Mouse (Mus musculus) brain, adult 2 months (tissue): ENCODE results near the gene Ankra2.

ENCODE experiments used
- DNase-seq: peaks from one replicate; pipeline ENCODE4 v3.0.0; 2011; ENCODE audit warnings: low read depth, low spot score

Gene Ankra2

DNA sequence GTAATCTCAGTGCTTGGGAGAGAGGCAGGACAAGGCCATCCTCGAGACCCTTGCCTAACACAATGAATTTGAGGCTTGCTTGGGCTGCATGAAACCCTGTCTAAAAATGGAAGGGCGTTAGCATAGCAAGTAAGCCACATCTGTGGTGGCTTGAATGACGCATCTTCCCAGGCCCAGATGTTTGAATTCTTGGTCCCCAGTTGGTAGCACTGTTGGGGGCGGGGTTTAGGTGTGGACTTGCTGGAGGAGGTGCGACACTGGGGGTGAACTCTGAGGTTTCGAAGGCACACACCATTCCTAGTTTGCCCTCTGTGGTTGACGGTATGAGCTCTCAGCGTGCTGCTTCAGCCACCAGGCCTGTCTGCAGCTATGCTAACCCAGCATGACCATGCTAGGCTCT is 28.8 kb downstream of the Ankra2 start:
- no peak for DNase-seq

DNA sequence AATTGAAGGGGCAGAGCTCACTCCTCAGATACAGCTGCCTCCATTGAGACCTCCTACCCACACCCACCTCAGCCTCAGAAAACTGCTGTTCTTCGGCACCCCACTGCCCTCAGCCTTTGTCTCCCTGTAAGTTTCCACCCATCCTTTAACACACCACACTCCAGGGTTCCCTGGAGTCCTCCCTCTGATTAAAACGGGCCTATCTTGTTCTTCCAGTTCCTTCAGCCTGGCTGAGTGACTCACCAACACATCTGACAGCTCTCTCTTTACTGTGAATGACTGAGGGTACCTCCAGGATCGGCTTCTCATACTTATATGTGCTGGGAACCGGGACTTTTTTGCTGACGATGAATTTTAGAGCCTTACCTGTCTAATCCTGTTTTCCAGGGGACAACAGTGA is 33.2 kb downstream of the Ankra2 start:
- peak; percentile 26 for DNase-seq

DNA sequence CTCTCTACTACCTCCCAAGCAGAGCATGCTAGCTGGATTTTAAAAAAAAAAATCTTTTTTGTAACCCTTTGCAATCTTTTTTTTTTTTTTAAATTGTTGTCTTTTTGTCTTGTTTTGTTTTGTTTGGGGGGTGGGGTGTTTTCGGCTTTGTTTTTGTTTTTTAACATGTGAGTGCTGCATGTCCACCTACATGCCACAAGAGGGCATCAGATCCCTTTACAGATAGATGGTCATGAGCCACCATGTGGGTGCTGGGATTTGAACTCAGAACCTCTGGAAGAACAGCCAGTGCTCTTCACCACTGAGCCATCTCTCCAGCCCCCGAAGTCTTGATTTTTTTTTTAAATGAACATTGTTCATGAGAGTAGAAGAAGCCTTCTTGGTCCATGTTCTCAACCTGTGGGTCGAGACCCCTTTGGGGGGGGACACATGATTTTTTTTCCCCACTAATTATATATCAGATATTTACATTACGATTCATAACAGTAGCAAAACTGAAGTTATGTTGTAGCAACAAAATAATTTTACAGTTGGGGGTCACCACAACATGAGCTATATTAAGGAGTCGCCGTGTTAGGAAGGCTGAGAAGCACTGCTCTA is 35.1 kb downstream of the Ankra2 start:
- no peak for DNase-seq

DNA sequence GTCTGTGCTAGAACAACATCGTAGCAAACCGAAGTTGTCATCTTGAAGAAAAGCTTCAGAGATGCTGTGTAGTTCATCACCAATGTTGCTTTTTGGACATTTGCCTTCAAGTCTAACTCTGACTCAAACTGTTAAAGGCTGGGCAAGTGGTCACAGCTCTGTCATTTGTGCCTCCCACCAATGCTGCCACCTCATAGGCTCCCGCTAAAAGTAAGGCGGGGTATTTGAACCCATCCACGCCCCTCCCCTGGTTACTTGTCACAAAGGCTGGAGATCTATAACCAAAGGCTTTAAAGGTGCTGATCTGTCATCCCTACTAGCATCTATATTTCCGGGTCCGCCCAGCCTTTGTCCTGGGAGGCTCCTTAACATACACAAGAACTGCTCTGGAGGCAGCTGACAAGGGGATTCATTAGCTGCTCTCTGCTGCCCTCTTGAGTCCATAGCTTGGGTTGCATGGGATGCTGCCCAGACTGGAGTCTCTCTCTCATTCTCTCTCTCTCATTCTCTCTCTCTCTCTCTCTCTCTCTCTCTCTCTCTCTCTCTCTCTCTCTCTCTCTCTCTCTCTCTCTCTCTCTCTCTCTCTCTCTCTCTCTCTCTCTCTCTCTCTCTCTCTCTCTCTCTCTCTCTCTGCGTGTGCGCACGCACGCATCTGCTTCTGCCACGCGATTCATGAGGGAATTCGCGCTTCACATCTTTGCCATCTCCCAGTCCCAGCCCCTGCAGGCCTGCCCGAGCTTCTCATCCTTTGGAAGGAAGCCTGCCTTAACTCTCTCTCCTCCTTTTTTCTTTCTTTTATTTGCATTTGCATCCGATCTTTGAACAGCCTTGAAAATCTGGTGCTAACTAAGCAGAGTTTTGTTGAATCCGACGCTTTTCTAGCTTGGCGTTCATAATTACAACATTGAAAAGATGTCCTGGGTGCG is 36.2 kb downstream of the Ankra2 start:
- peak; percentile 92 for DNase-seq

DNA sequence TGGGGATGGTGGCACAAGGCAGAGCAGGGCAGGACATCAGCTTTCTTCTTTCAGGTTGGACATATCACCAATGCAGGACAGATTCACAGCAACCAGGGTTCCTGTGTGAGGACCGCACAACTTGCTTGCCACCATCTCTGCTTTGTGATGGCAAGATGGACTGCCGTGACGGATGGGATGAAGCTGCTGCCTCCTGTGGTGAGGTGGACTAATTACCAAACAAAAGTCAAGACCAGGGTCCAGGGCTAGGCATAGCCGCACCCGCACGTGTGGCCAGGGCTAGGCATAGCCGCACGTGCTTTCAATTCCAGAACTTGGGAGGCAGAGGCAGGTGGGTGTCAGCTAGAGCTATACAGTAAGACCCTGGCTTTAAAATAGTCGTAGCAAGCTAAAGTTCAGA is 42.4 kb downstream of the Ankra2 start:
- no peak for DNase-seq

DNA sequence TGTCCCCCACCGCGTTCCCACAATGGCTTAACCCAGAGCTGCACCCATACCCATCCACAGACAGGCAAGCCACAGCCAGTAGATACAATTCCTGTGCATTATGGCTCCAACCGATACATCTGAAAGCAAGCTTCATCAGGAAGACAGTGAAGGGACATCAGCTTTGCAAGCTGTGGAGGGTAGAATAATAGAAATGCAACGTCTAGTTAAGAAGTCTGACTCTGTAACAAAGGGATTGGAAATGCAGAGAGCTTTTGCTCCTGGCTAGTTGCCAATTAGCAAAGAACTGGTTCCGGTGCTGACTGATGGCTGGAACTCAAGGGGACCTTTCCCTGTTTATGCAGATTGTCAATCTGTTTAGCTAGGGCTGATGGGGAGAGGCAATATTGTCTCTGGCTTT is 43.5 kb downstream of the Ankra2 start:
- DNase-seq = peak; percentile 21

DNA sequence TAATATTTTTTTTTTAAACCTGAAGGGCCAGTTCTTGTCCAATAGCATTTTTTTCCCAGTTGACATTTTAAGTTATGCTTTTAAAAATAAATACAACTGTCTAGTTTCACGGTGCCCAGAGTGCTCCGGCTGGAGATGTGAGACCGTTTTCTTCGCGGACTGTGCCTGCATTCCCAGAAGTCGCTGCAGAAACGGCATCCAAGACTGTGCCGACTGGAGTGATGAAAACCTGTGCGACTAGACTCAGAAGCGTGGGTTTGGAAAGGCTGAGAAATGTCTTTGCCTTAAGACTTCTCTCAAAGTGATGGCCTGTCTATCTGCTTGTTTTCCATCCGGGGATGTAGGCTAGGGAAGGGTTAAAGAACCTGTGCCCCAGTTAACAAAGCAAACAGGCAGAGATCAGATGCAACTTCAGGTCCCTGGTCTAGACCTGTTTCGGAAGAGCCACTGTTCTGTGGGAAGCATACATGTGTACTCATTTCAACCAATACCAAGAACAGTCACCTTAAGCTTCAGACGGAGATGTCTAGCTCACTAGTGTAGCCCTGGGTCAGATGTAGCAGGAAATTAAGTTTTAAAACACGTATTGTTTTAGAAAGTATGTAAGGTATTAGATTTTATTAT is 44.1 kb downstream of the Ankra2 start:
- peak; percentile 53 for DNase-seq

DNA sequence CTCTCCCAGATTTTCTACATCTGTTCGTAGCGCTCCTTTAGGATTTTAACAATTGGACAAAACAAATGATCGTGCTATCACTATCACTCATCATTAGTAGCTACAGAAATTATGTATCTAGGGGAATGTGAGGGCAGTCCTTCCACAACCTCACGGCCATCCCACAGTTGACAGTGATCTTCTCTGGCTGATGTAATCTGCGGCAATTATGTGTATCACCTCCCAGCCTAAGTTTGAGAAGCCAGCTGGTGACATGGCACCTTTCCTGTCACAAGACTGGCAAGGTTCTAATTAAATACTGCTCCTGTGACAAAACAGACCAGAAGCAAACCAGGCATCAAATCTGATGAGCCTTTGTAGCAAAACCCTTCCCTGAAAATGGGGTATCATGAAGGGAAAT is 45.1 kb downstream of the Ankra2 start:
- peak; percentile 22 for DNase-seq

DNA sequence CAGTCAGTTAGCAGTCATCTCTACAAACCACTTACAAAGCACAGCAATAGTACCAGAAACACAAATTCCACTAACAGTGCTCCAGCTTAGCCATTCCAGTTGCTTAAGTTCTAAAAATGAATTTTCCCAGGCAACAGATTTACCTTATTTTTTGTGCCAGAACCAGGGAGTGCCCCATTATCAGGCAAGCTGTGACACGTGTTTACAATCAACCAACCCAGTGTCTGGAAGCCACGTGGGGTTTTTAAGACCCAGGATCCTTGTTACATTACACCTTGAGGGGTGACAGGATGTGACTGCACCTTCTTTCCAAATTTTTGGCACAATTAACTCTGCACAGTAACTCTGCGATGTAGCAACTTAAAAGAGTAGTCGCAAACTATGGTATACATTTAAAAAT is 45.9 kb downstream of the Ankra2 start:
- DNase-seq = no peak

DNA sequence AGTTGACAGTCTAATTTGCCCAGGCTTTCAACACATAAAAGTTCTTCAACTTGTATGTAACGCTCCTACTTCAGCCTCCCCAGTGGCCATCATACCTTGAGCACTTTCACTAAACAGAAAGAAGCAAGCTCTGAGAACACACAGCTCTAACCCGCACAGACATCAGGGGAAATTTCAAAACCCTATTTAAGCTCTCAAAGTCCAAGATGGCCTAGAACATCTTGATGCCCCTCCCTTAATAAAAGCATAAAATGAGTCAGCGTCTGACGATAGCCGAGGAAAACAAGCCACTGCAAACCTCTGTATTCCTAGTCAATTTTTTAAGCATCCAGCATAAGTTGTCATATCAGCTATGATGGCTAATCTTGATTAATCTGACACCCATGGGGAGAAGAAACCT is 48.7 kb downstream of the Ankra2 start:
- no peak for DNase-seq

DNA sequence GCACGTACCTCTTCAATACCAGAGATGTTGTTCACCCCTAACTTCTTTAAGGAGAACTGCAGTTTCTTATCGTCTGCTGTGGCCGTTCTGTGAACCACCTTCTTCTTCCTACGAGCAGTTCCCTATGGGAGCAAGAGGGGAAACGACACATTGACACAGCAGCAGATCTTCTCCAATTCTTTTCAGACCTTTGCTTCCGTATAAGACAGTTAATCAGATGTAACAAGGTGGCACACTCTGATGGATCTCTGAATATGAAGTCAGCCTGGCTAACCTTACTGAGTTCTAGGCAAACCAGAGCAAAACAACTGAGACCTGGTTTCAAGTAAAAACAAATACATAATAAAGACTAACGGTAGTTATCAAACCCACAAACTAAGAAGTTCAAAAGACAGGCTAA is 50.8 kb downstream of the Ankra2 start:
- DNase-seq = no peak

DNA sequence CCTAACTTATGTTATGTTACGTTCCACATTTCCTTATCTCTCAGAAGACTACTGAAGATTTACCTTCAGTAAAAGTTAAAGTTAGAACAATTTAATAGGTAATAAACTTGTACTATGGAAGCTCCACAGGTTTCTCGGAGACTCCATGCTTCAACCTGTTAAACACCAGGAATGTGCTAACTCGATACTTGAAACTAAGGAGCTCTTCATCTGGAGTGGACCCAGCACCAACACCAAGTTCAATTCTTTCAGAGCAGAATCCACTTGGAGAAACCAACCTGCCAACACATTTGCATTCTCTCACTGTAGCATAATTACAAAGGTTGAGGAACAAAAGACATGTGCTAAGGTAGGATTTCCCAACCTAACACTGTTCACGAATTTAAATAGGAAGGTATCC is 52.2 kb downstream of the Ankra2 start:
- no peak for DNase-seq

DNA sequence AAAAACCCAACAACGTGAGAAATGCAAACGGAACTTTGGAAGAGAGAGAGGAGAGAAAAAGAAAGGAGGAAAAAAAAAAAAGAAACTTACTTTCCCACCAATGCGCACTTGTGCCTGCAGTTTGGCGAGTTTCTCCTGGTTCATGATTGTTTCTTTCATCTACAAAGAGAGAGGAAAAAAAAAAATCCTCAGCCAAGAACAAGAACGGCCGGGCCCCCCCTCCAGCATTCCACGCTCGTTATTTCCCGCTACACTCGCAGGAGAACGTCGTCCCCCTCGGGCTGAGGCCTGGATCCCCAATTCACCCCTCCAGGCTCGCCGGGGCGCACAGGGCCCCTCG is 53.2 kb downstream of the Ankra2 start:
- DNase-seq = no peak

DNA sequence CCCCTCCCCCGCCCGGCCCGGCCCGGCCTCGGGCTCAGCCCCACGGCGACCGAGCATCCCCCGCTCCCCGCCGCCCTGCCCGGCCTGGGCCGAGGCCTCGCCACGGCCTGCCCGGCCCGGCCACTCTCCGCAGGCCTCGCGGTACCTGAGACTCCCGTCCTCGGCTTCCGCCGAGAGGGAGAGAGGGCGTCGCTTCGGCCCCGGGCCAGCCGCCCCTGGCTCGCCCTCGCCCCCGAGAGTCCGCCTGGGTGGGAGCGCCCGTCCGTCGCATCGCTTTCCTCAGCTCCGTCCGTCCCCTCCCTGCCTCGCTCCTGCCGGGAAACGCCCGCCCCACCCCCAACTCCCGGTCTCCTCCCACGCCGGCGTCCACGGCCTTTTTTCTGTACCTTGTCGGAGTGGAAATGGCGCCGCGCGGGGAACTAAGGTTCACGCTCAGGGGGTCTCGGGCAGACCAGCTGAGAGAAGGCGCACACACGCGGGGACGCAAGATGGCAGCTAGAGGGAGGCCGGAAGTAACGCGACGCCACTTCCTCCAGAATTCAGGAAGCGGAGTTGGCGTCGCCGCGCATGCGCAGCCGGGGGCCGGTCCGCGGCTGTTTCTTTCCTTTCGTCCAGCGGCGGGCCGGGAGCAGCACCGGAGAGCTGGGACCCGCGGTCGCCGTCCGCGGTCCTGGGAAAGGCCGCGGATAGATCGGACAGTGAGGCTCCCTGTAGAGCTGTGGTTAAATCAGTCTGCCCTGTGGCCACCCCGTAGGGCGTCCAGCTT is 53.8 kb downstream of the Ankra2 start, which contains the start of gene Btf3:
Gene Btf3 (minus strand): TSS at position 527 of the 766 bp plus-strand sequence.
- DNase-seq = peak; percentile 97

DNA sequence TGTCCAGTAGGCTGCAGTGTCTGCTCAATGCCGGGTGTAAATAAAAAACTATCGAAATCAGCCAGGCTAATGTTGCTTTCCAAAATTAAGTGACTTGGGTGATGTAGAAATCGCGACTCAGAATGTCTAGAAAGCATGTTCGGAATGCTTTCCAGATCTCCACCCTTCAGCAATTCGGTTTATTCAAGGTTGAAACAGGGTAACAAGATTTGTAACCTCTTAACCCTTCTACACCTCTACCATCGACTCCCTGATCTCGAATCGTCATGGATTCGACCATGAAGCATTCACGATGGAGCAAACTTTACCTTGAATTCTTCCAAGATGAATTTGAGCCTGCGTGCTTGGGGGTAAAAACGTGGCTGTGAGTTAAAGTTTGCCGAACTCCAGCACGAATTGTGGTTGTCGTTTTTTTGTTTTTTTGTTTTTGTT is 54.4 kb downstream of the Ankra2 start:
- DNase-seq = no peak

DNA sequence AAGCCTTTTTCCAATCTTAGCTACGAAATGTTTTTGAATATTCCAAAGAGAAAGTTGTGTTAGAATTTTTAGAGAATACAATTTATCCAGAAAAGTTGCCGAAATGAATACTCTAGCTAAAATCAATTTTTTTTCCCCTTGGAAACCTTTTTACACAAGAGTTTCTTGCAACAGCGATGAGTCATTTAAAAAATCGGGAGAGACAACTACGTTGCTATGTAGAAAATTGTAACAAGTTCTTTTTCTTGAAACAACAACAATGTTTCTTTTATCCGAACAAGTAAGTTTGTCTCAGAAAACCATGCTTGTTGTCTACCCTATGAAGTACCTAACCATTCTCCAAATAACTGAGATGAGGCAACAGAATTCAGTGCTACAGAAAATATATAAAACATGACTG is 55.0 kb downstream of the Ankra2 start:
- DNase-seq = no peak
